Mouse (Mus musculus) erythroblast, adult 5-6 weeks (primary cell): ENCODE data around the gene Sorcs1. TPM values are rescaled to one million over a fixed set of nuclear protein-coding genes. Genes with fewer than 3 reads are reported as not detected.

Experiments
- ATAC-seq: replicated peaks from 2 replicates; pipeline ENCODE4 v1.8.0; 2016; ENCODE audit warnings: moderate number of reproducible peaks, mild to moderate bottlenecking, moderate TSS enrichment, inconsistent platforms; ENCODE audit not compliant: poor library complexity, low FRiP score, severe bottlenecking
- total RNA-seq, 2 experiments: library from RNA; stranded (forward) in 1 of 2; stranded (reverse) in 1 of 2; fragments of 150-400 nt in 1 of 2; fragments of 200-764, 138-1000 nt in 1 of 2; gene quantifications; 2 replicates each; pipeline versions ENCODE4 v1.2.3 to v1.2.4; 2015 to 2017; ENCODE audit warnings: low replicate concordance in 2 of 2

Sorcs1 gene
- total RNA-seq, 2 experiments from 2014 or later, result not detected

DNA sequence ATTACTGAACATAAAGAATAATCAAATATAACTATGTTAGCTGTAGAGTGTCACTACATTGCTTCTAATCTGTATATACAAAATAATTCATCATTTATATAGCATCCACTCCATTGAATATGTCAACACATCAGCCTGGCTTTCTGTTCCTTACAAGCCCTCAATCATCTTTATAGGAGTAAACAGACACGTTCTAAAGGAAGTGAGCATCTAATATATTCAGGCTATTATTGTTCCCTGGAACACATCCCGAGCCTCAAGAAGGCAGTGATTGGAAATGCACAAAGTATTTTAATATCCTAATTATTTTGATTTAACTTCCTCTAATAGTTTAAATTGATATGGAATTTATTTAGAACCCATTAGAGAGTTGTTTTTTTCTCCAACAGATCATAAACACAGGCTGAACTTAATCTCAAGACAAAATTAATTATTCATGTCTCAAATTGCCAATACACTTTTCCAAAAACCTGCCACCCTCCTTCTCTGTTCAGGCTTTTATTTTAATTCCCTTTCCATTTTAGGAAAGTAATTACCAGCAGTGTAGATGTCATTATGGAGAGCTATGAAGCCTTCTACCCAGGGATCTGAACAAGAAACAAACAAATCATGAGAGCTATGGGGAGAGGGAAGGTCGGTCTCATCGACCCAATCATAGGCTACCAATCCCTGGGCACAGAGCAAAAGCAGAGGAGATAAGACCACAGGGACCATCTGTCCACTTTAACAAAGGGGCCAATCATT is 572.4 kb downstream of the Sorcs1 start:
- no peak for ATAC-seq
